Mouse (Mus musculus) erythroblast, embryonic 14.5 days (primary cell): ENCODE measurements around the gene Gm49366.

ENCODE experiments used
- GATA1 ChIP-seq: IDR thresholded peaks from 2 replicates; pipeline ENCODE4 v1.6.1; 2012; ENCODE audit warnings: low read length, inconsistent platforms, mixed read lengths
- TAL1 ChIP-seq: IDR thresholded peaks from 3 replicates; pipeline ENCODE4 v1.6.1; 2012; ENCODE audit warnings: low read length, inconsistent platforms, mixed read lengths

DNA sequence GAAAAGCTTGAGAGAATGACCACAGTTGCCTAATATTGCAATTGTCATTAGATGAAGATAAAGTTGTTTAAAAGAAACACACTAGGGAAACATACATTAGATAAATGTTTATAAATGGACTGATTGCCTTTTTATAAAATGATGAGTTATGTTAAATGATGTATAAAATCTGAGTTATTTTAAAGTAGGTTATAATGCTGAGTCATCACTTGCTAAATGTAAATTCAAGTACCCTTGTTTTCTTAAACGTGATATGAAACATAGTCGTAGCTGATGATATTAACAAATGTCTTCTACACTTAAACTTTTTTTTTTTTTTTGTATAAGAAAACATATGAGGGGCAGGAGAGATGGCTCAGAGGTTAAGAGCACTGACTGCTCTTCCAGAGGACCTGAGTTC is 25.1 kb downstream of the Gm49366 start:
- TF ChIP-seq GATA1: no peak
- no peak for TF ChIP-seq TAL1
